Mouse (Mus musculus) CH12.LX (cell line): Measurements from ENCODE around the gene Clasrp. TPM values are rescaled to one million over a fixed set of nuclear protein-coding genes. Genes with fewer than 3 reads are reported as not detected.

Source experiments
- DNase-seq: peaks from one replicate; pipeline ENCODE4 v3.0.0-alpha.2; 2013; ENCODE audit errors: extremely low read depth
- H3K27ac ChIP-seq: 2 replicates; pipeline ENCODE4 v1.5.1; 2012; ENCODE audit warnings: low read depth, mild to moderate bottlenecking, control low read depth, moderate library complexity; ENCODE audit not compliant: insufficient read depth
- H3K27me3 ChIP-seq: replicated peaks from 2 replicates; pipeline ENCODE3; 2012; ENCODE audit warnings: inconsistent platforms
- H3K36me3 ChIP-seq, 2 experiments: replicated peaks in 1 of 2; 2 replicates each; pipeline versions ENCODE3 to v1.6.1; 2012; ENCODE audit warnings: inconsistent platforms in 1 of 2, low read length in 1 of 2, mild to moderate bottlenecking in 1 of 2, mixed read lengths in 1 of 2, moderate library complexity in 1 of 2; ENCODE audit not compliant: control insufficient read depth in 1 of 2, insufficient read depth in 1 of 2
- H3K4me1 ChIP-seq, 2 experiments: 2 replicates each; pipeline ENCODE4 v1.6.1; 2012; ENCODE audit warnings: inconsistent platforms in 1 of 2, moderate library complexity in 1 of 2; ENCODE audit not compliant: insufficient read depth in 2 of 2, control insufficient read depth in 1 of 2
- H3K4me2 ChIP-seq: 2 replicates; pipeline ENCODE4 v1.6.1; 2012; ENCODE audit warnings: low read depth, mild to moderate bottlenecking, control low read depth; ENCODE audit not compliant: poor library complexity, insufficient read depth, severe bottlenecking
- H3K4me3 ChIP-seq, 3 experiments: fragments of 150-350 bp in 1 of 3; sonication (generic) in 1 of 3; replicated peaks in 1 of 3; 2 replicates each; pipeline versions ENCODE3 to v1.5.1; 2011 to 2012; ENCODE audit warnings: low read depth in 2 of 3, low read length in 2 of 3, mild to moderate bottlenecking in 2 of 3, moderate library complexity in 2 of 3, control low read depth in 1 of 3, improper control_type of control experiment in 1 of 3, inconsistent platforms in 1 of 3, mixed read lengths in 1 of 3; ENCODE audit not compliant: poor library complexity in 1 of 3
- H3K79me2 ChIP-seq: replicated peaks from 2 replicates; pipeline ENCODE4 v1.6.1; 2012; ENCODE audit warnings: mild to moderate bottlenecking, moderate library complexity; ENCODE audit not compliant: control insufficient read depth, poor library complexity, insufficient read depth, severe bottlenecking; ENCODE audit errors: extremely low read depth
- H3K9ac ChIP-seq: 2 replicates; pipeline ENCODE4 v1.6.1; 2012; ENCODE audit warnings: low read depth, mild to moderate bottlenecking, control low read depth, moderate library complexity; ENCODE audit not compliant: insufficient read depth
- H3K9me3 ChIP-seq: replicated peaks from 2 replicates; pipeline ENCODE3; 2012; ENCODE audit warnings: low read length, inconsistent platforms, mixed read lengths
- BHLHE40 ChIP-seq: IDR thresholded peaks from 2 replicates; pipeline ENCODE4 v1.6.1; 2011; ENCODE audit warnings: mild to moderate bottlenecking, low read depth, low read length, improper control_type of control experiment
- CHD1 ChIP-seq: IDR thresholded peaks from 2 replicates; pipeline ENCODE4 v1.6.1; 2012; ENCODE audit warnings: low read depth, low read length, improper control_type of control experiment, inconsistent platforms
- CHD2 ChIP-seq: IDR thresholded peaks from 2 replicates; pipeline ENCODE4 v1.6.1; 2011; ENCODE audit warnings: low read length, improper control_type of control experiment
- CTCF ChIP-seq, 2 experiments: IDR thresholded peaks in 1 of 2; conservative IDR thresholded peaks in 1 of 2; 2 replicates each; pipeline ENCODE4 v1.5.1; 2011 to 2012; ENCODE audit warnings: low read depth in 2 of 2, low read length in 2 of 2, improper control_type of control experiment in 1 of 2, inconsistent platforms in 1 of 2, mild to moderate bottlenecking in 1 of 2, moderate library complexity in 1 of 2
- E2F4 ChIP-seq: IDR thresholded peaks from 2 replicates; pipeline ENCODE4 v1.6.1; 2011; ENCODE audit warnings: low read depth, low read length, improper control_type of control experiment; ENCODE audit not compliant: insufficient replicate concordance
- ELF1 ChIP-seq: IDR thresholded peaks from 2 replicates; pipeline ENCODE4 v1.6.1; 2014; ENCODE audit warnings: low read depth, mild to moderate bottlenecking, inconsistent platforms, low read length, improper control_type of control experiment
- EP300 ChIP-seq: IDR thresholded peaks from 2 replicates; pipeline ENCODE4 v1.6.1; 2011; ENCODE audit warnings: low read length, improper control_type of control experiment
- ETS1 ChIP-seq: conservative IDR thresholded peaks from 2 replicates; pipeline ENCODE4 v1.6.1; 2012; ENCODE audit warnings: low read depth, mild to moderate bottlenecking, inconsistent platforms, low read length, improper control_type of control experiment, moderate library complexity
- GABPA ChIP-seq: IDR thresholded peaks from 2 replicates; pipeline ENCODE4 v1.6.1; 2012; ENCODE audit warnings: low read depth, low read length, improper control_type of control experiment, inconsistent platforms; ENCODE audit not compliant: insufficient replicate concordance
- HCFC1 ChIP-seq: IDR thresholded peaks from 2 replicates; pipeline ENCODE4 v1.6.1; 2012; ENCODE audit warnings: low read depth, mild to moderate bottlenecking, inconsistent platforms, low read length, improper control_type of control experiment
- IRF4 ChIP-seq: IDR thresholded peaks from 2 replicates; pipeline ENCODE4 v1.6.1; 2014; ENCODE audit warnings: low read depth, mild to moderate bottlenecking, inconsistent platforms, low read length, improper control_type of control experiment
- JUN ChIP-seq: IDR thresholded peaks from 2 replicates; pipeline ENCODE4 v1.6.1; 2011; ENCODE audit warnings: low read depth, mild to moderate bottlenecking, low read length, improper control_type of control experiment, moderate library complexity; ENCODE audit not compliant: insufficient read depth
- JUND ChIP-seq: conservative IDR thresholded peaks from 2 replicates; pipeline ENCODE4 v1.6.1; 2011; ENCODE audit warnings: low read depth, low read length, improper control_type of control experiment
- KAT2A ChIP-seq: IDR thresholded peaks from 2 replicates; pipeline ENCODE4 v1.6.1; 2012; ENCODE audit warnings: low read length, improper control_type of control experiment, inconsistent platforms; ENCODE audit not compliant: insufficient replicate concordance
- MAFK ChIP-seq: IDR thresholded peaks from 2 replicates; pipeline ENCODE4 v1.6.1; 2011; ENCODE audit warnings: low read length, improper control_type of control experiment; ENCODE audit not compliant: insufficient replicate concordance
- MAX ChIP-seq: IDR thresholded peaks from 2 replicates; pipeline ENCODE4 v1.6.1; 2011; ENCODE audit warnings: low read length, improper control_type of control experiment
- MAZ ChIP-seq: IDR thresholded peaks from 2 replicates; pipeline ENCODE4 v1.6.1; 2012; ENCODE audit warnings: low read depth, mild to moderate bottlenecking, inconsistent platforms, low read length, improper control_type of control experiment, moderate library complexity
- MEF2A ChIP-seq: IDR thresholded peaks from 2 replicates; pipeline ENCODE4 v1.6.1; 2014; ENCODE audit warnings: low read depth, mild to moderate bottlenecking, inconsistent platforms, low read length, improper control_type of control experiment, borderline replicate concordance
- MXI1 ChIP-seq: IDR thresholded peaks from 2 replicates; pipeline ENCODE4 v1.6.1; 2011; ENCODE audit warnings: mild to moderate bottlenecking, low read depth, low read length, improper control_type of control experiment
- MYC ChIP-seq: IDR thresholded peaks from 2 replicates; pipeline ENCODE4 v1.6.1; 2011; ENCODE audit warnings: low read depth, mild to moderate bottlenecking, improper control_type of control experiment, low read length
- NELFE ChIP-seq: IDR thresholded peaks from 2 replicates; pipeline ENCODE4 v1.6.1; 2011; ENCODE audit warnings: low read depth, low read length, improper control_type of control experiment
- NRF1 ChIP-seq: IDR thresholded peaks from 2 replicates; pipeline ENCODE4 v1.6.1; 2014; ENCODE audit warnings: low read depth, mild to moderate bottlenecking, inconsistent platforms, low read length, improper control_type of control experiment, moderate library complexity
- PAX5 ChIP-seq: IDR thresholded peaks from 2 replicates; pipeline ENCODE4 v1.6.1; 2012; ENCODE audit warnings: low read length, inconsistent platforms, mixed read lengths
- POLR2A ChIP-seq: IDR thresholded peaks from 2 replicates; pipeline ENCODE4 v1.6.1; 2011; ENCODE audit warnings: low read depth, mild to moderate bottlenecking, improper control_type of control experiment, low read length
- POLR2AphosphoS2 ChIP-seq: IDR thresholded peaks from 2 replicates; pipeline ENCODE4 v1.6.1; 2011; ENCODE audit warnings: low read depth, low read length, improper control_type of control experiment
- RAD21 ChIP-seq: IDR thresholded peaks from 2 replicates; pipeline ENCODE4 v1.6.1; 2011; ENCODE audit warnings: low read depth, mild to moderate bottlenecking, low read length, improper control_type of control experiment, moderate library complexity
- RCOR1 ChIP-seq: conservative IDR thresholded peaks from 2 replicates; pipeline ENCODE4 v1.6.1; 2012; ENCODE audit warnings: low read depth, mild to moderate bottlenecking, inconsistent platforms, low read length, improper control_type of control experiment
- SIN3A ChIP-seq: IDR thresholded peaks from 2 replicates; pipeline ENCODE4 v1.6.1; 2012; ENCODE audit warnings: low read length, improper control_type of control experiment, inconsistent platforms
- SMC3 ChIP-seq: IDR thresholded peaks from 2 replicates; pipeline ENCODE4 v1.6.1; 2011; ENCODE audit warnings: low read depth, low read length, improper control_type of control experiment
- TBP ChIP-seq: conservative IDR thresholded peaks from 2 replicates; pipeline ENCODE4 v1.6.1; 2011; ENCODE audit warnings: low read depth, low read length, improper control_type of control experiment
- TCF12 ChIP-seq: IDR thresholded peaks from 2 replicates; pipeline ENCODE4 v1.6.1; 2014; ENCODE audit warnings: low read depth, mild to moderate bottlenecking, inconsistent platforms, low read length, improper control_type of control experiment
- UBTF ChIP-seq: IDR thresholded peaks from 2 replicates; pipeline ENCODE4 v1.6.1; 2012; ENCODE audit warnings: low read depth, mild to moderate bottlenecking, inconsistent platforms, low read length, improper control_type of control experiment, moderate library complexity
- USF1 ChIP-seq: IDR thresholded peaks from 2 replicates; pipeline ENCODE4 v1.6.1; 2014; ENCODE audit warnings: low read depth, mild to moderate bottlenecking, inconsistent platforms, low read length, improper control_type of control experiment
- USF2 ChIP-seq: conservative IDR thresholded peaks from 2 replicates; pipeline ENCODE4 v1.6.1; 2011; ENCODE audit warnings: low read depth, low read length, improper control_type of control experiment
- ZC3H11A ChIP-seq: IDR thresholded peaks from 2 replicates; pipeline ENCODE4 v1.6.1; 2012; ENCODE audit warnings: low read depth, mild to moderate bottlenecking, inconsistent platforms, low read length, improper control_type of control experiment
- ZKSCAN1 ChIP-seq: IDR thresholded peaks from 2 replicates; pipeline ENCODE4 v1.6.1; 2012; ENCODE audit warnings: low read depth, inconsistent platforms, low read length, improper control_type of control experiment, borderline replicate concordance
- ZMIZ1 ChIP-seq: IDR thresholded peaks from 2 replicates; pipeline ENCODE4 v1.6.1; 2012; ENCODE audit warnings: low read depth, mild to moderate bottlenecking, inconsistent platforms, low read length, improper control_type of control experiment
- ZNF384 ChIP-seq: IDR thresholded peaks from 2 replicates; pipeline ENCODE4 v1.6.1; 2012; ENCODE audit warnings: low read depth, low read length, improper control_type of control experiment, inconsistent platforms
- dilution Hi-C: fragments of 300-500 bp; cut with MboI; formaldehyde crosslinking; loops from 2 replicates; pipeline ENCODE4 v1.14.3; 2020; ENCODE audit warnings: low sequenced_read_pairs; ENCODE audit not compliant: extremely low pct_unique_long_range_greater_than_20kb, extremely low pct_ligation_motif_present
- in situ Hi-C: fragments of 300-500 bp; cut with MboI; formaldehyde crosslinking; loops from 3 replicates; pipeline ENCODE4 v1.14.3; 2019; ENCODE audit warnings: low sequenced_read_pairs, low pct_ligation_motif_present, low pct_unique_long_range_greater_than_20kb, mixed read lengths
- polyA plus RNA-seq: library from polyadenylated mRNA; unstranded; fragments of >175 nt; gene quantifications from 2 replicates; pipeline ENCODE4 v1.2.1, GENCODE M21; 2012; ENCODE audit warnings: low read depth; ENCODE audit not compliant: insufficient read length
- total RNA-seq, 2 experiments: library from RNA; depleted of rRNA; stranded (reverse); fragments of 300-350 nt in 1 of 2; fragments of >200 nt in 1 of 2; gene quantifications; 2 replicates each; pipeline ENCODE4 v1.2.3; 2012 to 2014

Clasrp gene
- total and polyA plus RNA-seq, 3 experiments: 14.5 to 59.4 (median 45.4) TPM

DNA sequence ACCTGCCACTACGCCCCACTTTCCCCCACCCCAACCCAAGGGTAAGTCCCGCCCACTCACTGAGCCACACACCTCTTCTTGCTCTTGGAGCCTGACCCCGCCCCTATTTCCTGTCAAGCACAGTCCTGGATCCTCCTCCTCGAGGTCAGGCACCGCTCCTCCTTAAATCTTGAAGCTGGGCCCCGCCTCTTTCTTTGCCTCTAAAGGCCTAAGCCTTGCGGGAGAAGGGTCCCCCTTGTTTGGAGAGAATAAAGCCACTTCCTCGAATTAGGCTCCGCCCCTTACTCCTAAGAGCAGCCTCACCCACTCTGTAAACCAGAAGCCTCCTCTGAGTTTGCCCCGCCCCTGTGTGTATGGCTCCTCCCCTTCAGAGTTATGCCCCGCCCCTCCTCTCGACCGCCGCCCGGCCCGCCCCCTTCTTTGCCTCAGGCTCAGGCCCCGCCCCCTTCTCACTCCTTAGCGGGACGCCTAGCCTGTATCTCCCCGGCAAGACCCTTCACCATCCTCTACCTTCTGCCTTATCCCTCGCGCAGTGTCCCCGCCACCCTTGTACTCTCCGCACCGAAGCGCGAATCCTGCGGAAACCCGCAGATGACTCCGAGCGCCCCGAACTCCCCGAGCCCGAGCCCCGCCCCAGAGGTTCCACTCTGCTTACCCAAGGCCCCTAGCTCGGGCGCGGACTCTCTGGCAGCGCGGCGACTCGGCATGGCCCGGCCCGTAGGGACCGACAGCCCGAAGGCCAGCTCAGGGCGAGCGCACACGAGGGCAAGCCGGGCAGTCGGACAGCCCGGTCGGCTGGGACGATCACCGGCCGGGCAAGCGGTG lies 24.5 kb upstream of the Clasrp start:
- DNase-seq: peak; percentile 100
- dilution Hi-C loops (no loop called here), in situ Hi-C loops (no loop called here)
- peaks cover 27 to 58% of the 10 kb centered on the region in 2 experiments for H3K36me3 ChIP-seq
- H3K27ac ChIP-seq: peak overlapping the region; percentile 96
- no peaks in the 10 kb centered on the region for H3K9me3 ChIP-seq
- H3K4me1 ChIP-seq: peaks cover 11 to 45% of the 10 kb centered on the region in 2 experiments
- H3K4me2 ChIP-seq: no peak overlapping the region; the same call in 1 of the 2 replicates
- peak overlapping the region; percentile 77 for H3K9ac ChIP-seq
- H3K4me3 ChIP-seq: peak overlapping the region; percentile 59 to 91 (median 73)
- H3K79me2 ChIP-seq: peaks cover 5% of the 10 kb centered on the region; the same call in 1 of the 2 replicates
- H3K27me3 ChIP-seq: no peaks in the 10 kb centered on the region
- TF ChIP-seq CHD2: no peak
- TF ChIP-seq ELF1: peak; percentile 90
- no peak for TF ChIP-seq RAD21
- TF ChIP-seq MAZ: peak; percentile 70; the same call in 1 of the 2 replicates
- no peak for TF ChIP-seq EP300
- no peak for TF ChIP-seq IRF4
- no peak for TF ChIP-seq SMC3
- 0 out of 2 replicates have a peak, but pooled peaks have one; percentile 39 for TF ChIP-seq NRF1
- TF ChIP-seq POLR2A: peak; percentile 64
- TF ChIP-seq POLR2AphosphoS2: no peak
- TF ChIP-seq NELFE: no peak
- TF ChIP-seq JUND: no peak
- no peak for TF ChIP-seq PAX5
- TF ChIP-seq HCFC1: no peak; the same call in 1 of the 2 replicates
- no peak; the same call in 1 of the 2 replicates for TF ChIP-seq MEF2A
- 0 out of 2 replicates have a peak, but pooled peaks have one; percentile 39 for TF ChIP-seq MXI1
- TF ChIP-seq MYC: no peak
- no peak for TF ChIP-seq USF1
- TF ChIP-seq ZKSCAN1: no peak
- TF ChIP-seq CHD1: peak; percentile 58; the same call in 1 of the 2 replicates
- TF ChIP-seq GABPA: no peak
- TF ChIP-seq E2F4: no peak
- no peak for TF ChIP-seq RCOR1
- TF ChIP-seq UBTF: peak; percentile 82
- 0 out of 2 replicates have a peak, but pooled peaks have one; percentile 13 for TF ChIP-seq ZNF384
- TF ChIP-seq SIN3A: peak; percentile 35
- TF ChIP-seq CTCF (conservative IDR thresholded peaks at IDR 0.05 in 1 of 2, IDR thresholded peaks at IDR 0.05 in 1 of 2; ENCODE audit: low read depth in 2 of 2, low read length in 2 of 2): no peak
- peak; percentile 78 for TF ChIP-seq TBP
- no peak for TF ChIP-seq BHLHE40
- TF ChIP-seq MAFK: no peak
- TF ChIP-seq JUN: no peak
- TF ChIP-seq ZC3H11A: no peak
- TF ChIP-seq KAT2A: no peak
- TF ChIP-seq USF2: no peak
- no peak for TF ChIP-seq MAX
- peak; percentile 94 for TF ChIP-seq TCF12
- TF ChIP-seq ZMIZ1: peak; percentile 63; the same call in 1 of the 2 replicates
- no peak for TF ChIP-seq ETS1
